Mouse (Mus musculus) kidney, adult 11 months (tissue): Measurements from ENCODE around the gene Evpl.
"Not testable (repeated sequence)": the region's sequence is repeated elsewhere in the genome, so short reads cannot be mapped to it uniquely, and the experiment has no call there.

Experiments used
- DNase-seq: peaks from one replicate; pipeline ENCODE4 v3.0.0; 2022

The Evpl gene

GRCm38 (mm10) chr11:116237742-116238395, at the start of gene Evpl:
Evpl (minus strand) TSS chr11:116238077.
- DNase-seq: peak; percentile 98

- no peak for DNase-seq
Observed at GRCm38 (mm10) chr11:116287351-116287750, 49.5 kb upstream of the Evpl start.

- no peak for DNase-seq
Observed at GRCm38 (mm10) chr11:116285770-116286191, 47.9 kb upstream of the Evpl start.

GRCm38 (mm10) chr11:116283982-116284381, 46.1 kb upstream of the Evpl start:
- no peak for DNase-seq

GRCm38 (mm10) chr11:116282912-116283521, 45.1 kb upstream of the Evpl start:
- DNase-seq: no peak

- DNase-seq: peak; percentile 36
Observed at GRCm38 (mm10) chr11:116282089-116282488, 44.2 kb upstream of the Evpl start.

- DNase-seq: no peak
Observed at GRCm38 (mm10) chr11:116281671-116282070, 43.8 kb upstream of the Evpl start.

- DNase-seq: no peak
Observed at GRCm38 (mm10) chr11:116280751-116281663, 43.1 kb upstream of the Evpl start, which contains the start of gene Galr2. Galr2 (plus strand) TSS chr11:116280939.

- DNase-seq: not testable (repeated sequence)
Observed at GRCm38 (mm10) chr11:116277184-116277583, 39.3 kb upstream of the Evpl start.

GRCm38 (mm10) chr11:116274045-116274666, 36.3 kb upstream of the Evpl start, which contains the start of gene Srp68:
Srp68 (minus strand) TSS chr11:116274217.
- DNase-seq: peak; percentile 91

GRCm38 (mm10) chr11:116273469-116274044, 35.7 kb upstream of the Evpl start:
- DNase-seq: no peak

- DNase-seq: no peak
Observed at GRCm38 (mm10) chr11:116272589-116273468, 35.0 kb upstream of the Evpl start.

GRCm38 (mm10) chr11:116269560-116269959, 31.7 kb upstream of the Evpl start:
- no peak for DNase-seq

GRCm38 (mm10) chr11:116268313-116268712, 30.4 kb upstream of the Evpl start:
- DNase-seq: no peak

GRCm38 (mm10) chr11:116267637-116268036, 29.8 kb upstream of the Evpl start:
- DNase-seq: no peak

- no peak for DNase-seq
Observed at GRCm38 (mm10) chr11:116265850-116266249, 28.0 kb upstream of the Evpl start.

- no peak for DNase-seq
Observed at GRCm38 (mm10) chr11:116265352-116265751, 27.5 kb upstream of the Evpl start.

GRCm38 (mm10) chr11:116260259-116260658, 22.4 kb upstream of the Evpl start:
- DNase-seq: no peak

- DNase-seq: no peak
Observed at GRCm38 (mm10) chr11:116259461-116259860, 21.6 kb upstream of the Evpl start.

GRCm38 (mm10) chr11:116255982-116256675, 18.3 kb upstream of the Evpl start:
- no peak for DNase-seq
